Mouse (Mus musculus): ENCODE data around the gene Rhoj. TPM values are rescaled to one million over a fixed set of nuclear protein-coding genes. Genes with fewer than 3 reads are reported as not detected.
A peak's percentile ranks its signal among the peaks of the same experiment; 100 is the strongest.

The Rhoj gene
- total and polyA plus RNA-seq, 3 experiments = not detected

DNA sequence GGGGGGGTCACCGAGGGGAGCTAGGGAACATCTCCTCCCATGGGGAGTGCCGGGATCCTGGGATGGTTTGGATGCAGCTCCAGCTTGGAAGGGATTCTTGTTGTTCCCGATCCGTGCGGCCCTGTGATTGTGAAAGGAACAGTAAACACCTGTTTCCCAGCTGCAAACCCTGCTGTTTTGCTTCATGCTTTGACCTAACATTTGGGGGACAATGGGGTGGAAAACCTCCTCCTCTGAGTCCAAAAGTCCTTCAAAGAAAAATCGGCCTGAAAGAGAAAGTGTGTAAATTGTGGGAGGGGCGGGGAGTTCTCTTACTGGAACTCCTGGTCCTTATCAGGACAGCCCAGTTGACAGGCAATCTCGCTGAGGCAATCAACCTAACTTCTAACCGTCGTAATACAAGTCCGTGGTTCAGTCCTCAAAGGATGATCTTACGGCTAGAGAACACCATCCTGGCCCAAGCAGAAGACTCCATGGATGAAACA lies 12.4 kb downstream of the Rhoj start:
- TF ChIP-seq MAX (IDR thresholded peaks at IDR 0.05; ENCODE audit: low read length) = no peak
- no peak for TF ChIP-seq ETS1 (conservative IDR thresholded peaks at IDR 0.05; ENCODE audit: low read depth, low read length)
- no peak for TF ChIP-seq KAT2A (IDR thresholded peaks at IDR 0.05; ENCODE audit: insufficient replicate concordance, low read length)
- TF ChIP-seq POLR2AphosphoS2 (IDR thresholded peaks at IDR 0.05; ENCODE audit: low read depth, low read length) = no peak
- no peak for TF ChIP-seq IRF4 (IDR thresholded peaks at IDR 0.05; ENCODE audit: low read depth, low read length)
- TF ChIP-seq HCFC1 (IDR thresholded peaks at IDR 0.05; ENCODE audit: low read depth, low read length) = no peak
- no peak for TF ChIP-seq MEF2A (IDR thresholded peaks at IDR 0.05; ENCODE audit: borderline replicate concordance, low read depth, low read length)
- no peak overlapping the region for H3K9ac ChIP-seq (ENCODE audit: insufficient read depth, low read depth)

DNA sequence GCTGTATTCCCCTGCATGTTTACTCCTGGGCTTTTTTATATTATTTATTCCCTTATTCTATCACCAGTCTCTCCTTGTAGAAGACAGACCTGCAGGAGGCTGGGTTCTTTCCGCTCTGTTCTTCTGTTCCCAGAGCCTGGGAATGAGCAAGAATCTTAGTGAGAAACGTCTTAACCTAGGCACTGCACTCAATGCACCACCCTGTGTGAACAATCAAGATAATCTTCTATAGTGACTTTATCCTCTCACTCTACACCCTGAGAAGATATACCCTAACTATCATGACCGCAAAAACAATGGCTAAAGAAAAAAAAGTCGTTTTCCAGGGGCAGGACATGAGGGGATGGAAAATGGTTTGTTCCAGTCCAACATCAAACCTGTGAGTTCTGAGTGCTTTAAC lies 13.1 kb downstream of the Rhoj start:
- in situ Hi-C loops (cut with MboI; ENCODE audit: low pct_ligation_motif_present, low pct_unique_long_range_greater_than_20kb, low sequenced_read_pairs) (no loop called here), dilution Hi-C loops (cut with MboI; ENCODE audit: extremely low pct_ligation_motif_present, extremely low pct_unique_long_range_greater_than_20kb, low sequenced_read_pairs) (no loop called here)
- no peak overlapping the region for H3K27ac ChIP-seq (ENCODE audit: insufficient read depth, low read depth)
- DNase-seq (ENCODE audit: extremely low read depth) = no peak
- TF ChIP-seq NELFE (IDR thresholded peaks at IDR 0.05; ENCODE audit: low read depth, low read length) (no peak), PAX5 (IDR thresholded peaks at IDR 0.05; ENCODE audit: low read length) (no peak), MYC (IDR thresholded peaks at IDR 0.05; ENCODE audit: low read depth, low read length) (no peak), RAD21 (IDR thresholded peaks at IDR 0.05; ENCODE audit: low read depth, low read length) (no peak), JUN (IDR thresholded peaks at IDR 0.05; ENCODE audit: insufficient read depth, low read depth, low read length) (no peak)
- no peak overlapping the region for H3K4me2 ChIP-seq (ENCODE audit: insufficient read depth, low read depth, poor library complexity, severe bottlenecking)
- no peak overlapping the region for H3K4me3 ChIP-seq (replicated peaks in 1 of 3; ENCODE audit: low read depth in 2 of 3, low read length in 2 of 3, poor library complexity in 1 of 3)
- H3K27me3 ChIP-seq (replicated peaks) = no peaks in the 10 kb centered on the region
- no peaks in the 10 kb centered on the region for H3K79me2 ChIP-seq (replicated peaks; ENCODE audit: control insufficient read depth, extremely low read depth, insufficient read depth, poor library complexity, severe bottlenecking)
- H3K9me3 ChIP-seq (replicated peaks; ENCODE audit: low read length) = no peaks in the 10 kb centered on the region
- H3K9ac ChIP-seq (ENCODE audit: insufficient read depth, low read depth) = no peak overlapping the region
- no peaks in the 10 kb centered on the region for H3K4me1 ChIP-seq (ENCODE audit: control insufficient read depth in 1 of 2, insufficient read depth in 2 of 2)
- no peaks in the 10 kb centered on the region for H3K36me3 ChIP-seq (replicated peaks in 1 of 2; ENCODE audit: control insufficient read depth in 1 of 2, insufficient read depth in 1 of 2, low read length in 1 of 2)

More for the DNA sequence above, 12.4 kb downstream of the Rhoj start:
- H3K4me3 ChIP-seq (replicated peaks in 1 of 3; ENCODE audit: low read depth in 2 of 3, low read length in 2 of 3, poor library complexity in 1 of 3) = no peak overlapping the region
- H3K79me2 ChIP-seq (replicated peaks; ENCODE audit: control insufficient read depth, extremely low read depth, insufficient read depth, poor library complexity, severe bottlenecking) = no peaks in the 10 kb centered on the region
- H3K27ac ChIP-seq (ENCODE audit: insufficient read depth, low read depth) = no peak overlapping the region
- in situ Hi-C loops (cut with MboI; ENCODE audit: low pct_ligation_motif_present, low pct_unique_long_range_greater_than_20kb, low sequenced_read_pairs) (no loop called here), dilution Hi-C loops (cut with MboI; ENCODE audit: extremely low pct_ligation_motif_present, extremely low pct_unique_long_range_greater_than_20kb, low sequenced_read_pairs) (no loop called here)
- H3K9me3 ChIP-seq (replicated peaks; ENCODE audit: low read length) = no peaks in the 10 kb centered on the region
- H3K27me3 ChIP-seq (replicated peaks) = no peaks in the 10 kb centered on the region
- peak overlapping the region; percentile 10; the same call in 1 of the 2 replicates for H3K4me2 ChIP-seq (ENCODE audit: insufficient read depth, low read depth, poor library complexity, severe bottlenecking)
- H3K36me3 ChIP-seq (replicated peaks in 1 of 2; ENCODE audit: control insufficient read depth in 1 of 2, insufficient read depth in 1 of 2, low read length in 1 of 2) = no peaks in the 10 kb centered on the region
- H3K4me1 ChIP-seq (ENCODE audit: control insufficient read depth in 1 of 2, insufficient read depth in 2 of 2) = no peaks in the 10 kb centered on the region
- no peak for DNase-seq (ENCODE audit: extremely low read depth)

- Histone ChIP-seq H3K4me2 (ENCODE audit: insufficient read depth, low read depth, poor library complexity, severe bottlenecking) (no peak overlapping the region), H3K9me3 (replicated peaks; ENCODE audit: low read length) (no peaks in the 10 kb centered on the region), H3K4me3 (replicated peaks in 1 of 3; ENCODE audit: low read depth in 2 of 3, low read length in 2 of 3, poor library complexity in 1 of 3) (no peak overlapping the region), H3K27me3 (replicated peaks) (no peaks in the 10 kb centered on the region), H3K79me2 (replicated peaks; ENCODE audit: control insufficient read depth, extremely low read depth, insufficient read depth, poor library complexity, severe bottlenecking) (no peaks in the 10 kb centered on the region), H3K27ac (ENCODE audit: insufficient read depth, low read depth) (no peak overlapping the region), H3K36me3 (replicated peaks in 1 of 2; ENCODE audit: control insufficient read depth in 1 of 2, insufficient read depth in 1 of 2, low read length in 1 of 2) (no peaks in the 10 kb centered on the region), H3K9ac (ENCODE audit: insufficient read depth, low read depth) (no peak overlapping the region), H3K4me1 (ENCODE audit: control insufficient read depth in 1 of 2, insufficient read depth in 2 of 2) (no peaks in the 10 kb centered on the region)
- in situ Hi-C loops (cut with MboI; ENCODE audit: low pct_ligation_motif_present, low pct_unique_long_range_greater_than_20kb, low sequenced_read_pairs) = no loop called here
- DNase-seq (ENCODE audit: extremely low read depth) = no peak
- TF ChIP-seq MAX (IDR thresholded peaks at IDR 0.05; ENCODE audit: low read length) = no peak
- TF ChIP-seq KAT2A (IDR thresholded peaks at IDR 0.05; ENCODE audit: insufficient replicate concordance, low read length) = no peak
- no peak for TF ChIP-seq JUN (IDR thresholded peaks at IDR 0.05; ENCODE audit: insufficient read depth, low read depth, low read length)
- no peak for TF ChIP-seq CTCF (conservative IDR thresholded peaks at IDR 0.05 in 1 of 2, IDR thresholded peaks at IDR 0.05 in 1 of 2; ENCODE audit: low read depth in 2 of 2, low read length in 2 of 2)
- dilution Hi-C loops (cut with MboI; ENCODE audit: extremely low pct_ligation_motif_present, extremely low pct_unique_long_range_greater_than_20kb, low sequenced_read_pairs) = no loop called here
Measured at GRCm38 (mm10) chr12:75329188-75329587, 21.1 kb downstream of the Rhoj start.
